ENCODE assay signal across 13 mouse cellular contexts in genomic region chr8:111353497-111353896, GRCm38 (mm10). TPM values are rescaled to one million over a fixed set of nuclear protein-coding genes. Genes with fewer than 3 reads are reported as not detected.
A peak's percentile ranks its signal among the peaks of the same experiment; 100 is the strongest.
DNase-seq lines count a peak whose midpoint lies in the region; ATAC-seq lines count a peak whose summit lies in the region.
"Had no signal": no experiment of that assay in that cellular context is flagged by ENCODE, and none has a peak within 500 bp of the region (broad histone marks: within the 10 kb centered on the region; RNA-seq: fewer than 3 reads in every experiment).

No protein-coding gene starts in this region.

- DNase-seq in cerebellum, adult 11-12 months, result peak; percentile 45
- peak; percentile 66 to 69 for DNase-seq in right cerebral cortex, postnatal 10 days (ENCODE audit: low spot score in 2 of 2)
- DNase-seq in right cerebral cortex, postnatal 14 days, result no peak
- peak; percentile 68 to 70 for DNase-seq in layer of hippocampus, postnatal 36 days
- DNase-seq in lung, postnatal 25 days (ENCODE audit: low spot score), result no peak
- no peak for DNase-seq in lung, postnatal 4 days
- DNase-seq in kidney, postnatal 14 days, result no peak
- DNase-seq: adrenal gland, postnatal 14 days; lung, adult 18-20 months had no signal

- no peak for ATAC-seq in cerebellum, adult (ENCODE audit: insufficient number of reproducible peaks, low FRiP score, low TSS enrichment)
- ATAC-seq: forebrain, embryonic 13.5 days; inflammation-experienced regulatory T-cells, adult 6 months had no signal

RNA-seq across cellular contexts. Expression of gene Mlkl, which starts 15.5 kb away (rescaled TPM):
- 1 to 10 TPM in 1 of 2 experiments, under 1 TPM in 1; 0.20 to 1.0 TPM for total RNA-seq in layer of hippocampus, postnatal 36 days (2021)

RNA-seq across cellular contexts. Expression of gene Fa2h, which starts 40.1 kb away (rescaled TPM):
- total RNA-seq in layer of hippocampus, postnatal 36 days (2021), result 10 to 100 TPM; 35.2 to 35.9 TPM
- total RNA-seq: granulocyte monocyte progenitor cell, adult 5-6 weeks had no signal

RNA-seq across cellular contexts. Expression of gene Rfwd3, which starts 53.5 kb away (rescaled TPM):
- 10 to 100 TPM; 20.5 to 22.1 TPM for total RNA-seq in layer of hippocampus, postnatal 36 days (2021)

Comparison
In these comparisons a context has a peak if more than half of its experiments do, and no peak if none do; other contexts are left out.
1. DNase-seq: peak in cerebellum, adult 11-12 months (single experiment), right cerebral cortex, postnatal 10 days (2 of 2) and layer of hippocampus, postnatal 36 days (2 of 2); none in right cerebral cortex, postnatal 14 days (single experiment), lung, postnatal 25 days (single experiment), lung, postnatal 4 days (0 of 2) and kidney, postnatal 14 days (single experiment).